Mouse (Mus musculus) activated CD4-positive, CD25-positive, alpha-beta regulatory T cell, adult 4 months (primary cell): ENCODE measurements around the gene Basp1. TPM values are rescaled to one million over a fixed set of nuclear protein-coding genes. Genes with fewer than 3 reads are reported as not detected.
"Not testable (repeated sequence)": the region's sequence is repeated elsewhere in the genome, so short reads cannot be mapped to it uniquely, and the experiment has no call there.

Source experiments
- ATAC-seq: one replicate; pipeline ENCODE4 v1.8.0; 2017
- polyA plus RNA-seq, 2 experiments: library from polyadenylated mRNA; unstranded; fragments of 100-300 nt; shearing (Covaris generic); gene quantifications; one replicate each; pipeline ENCODE4 v1.2.1; 2017

The Basp1 gene
- not detected for polyA plus RNA-seq

DNA sequence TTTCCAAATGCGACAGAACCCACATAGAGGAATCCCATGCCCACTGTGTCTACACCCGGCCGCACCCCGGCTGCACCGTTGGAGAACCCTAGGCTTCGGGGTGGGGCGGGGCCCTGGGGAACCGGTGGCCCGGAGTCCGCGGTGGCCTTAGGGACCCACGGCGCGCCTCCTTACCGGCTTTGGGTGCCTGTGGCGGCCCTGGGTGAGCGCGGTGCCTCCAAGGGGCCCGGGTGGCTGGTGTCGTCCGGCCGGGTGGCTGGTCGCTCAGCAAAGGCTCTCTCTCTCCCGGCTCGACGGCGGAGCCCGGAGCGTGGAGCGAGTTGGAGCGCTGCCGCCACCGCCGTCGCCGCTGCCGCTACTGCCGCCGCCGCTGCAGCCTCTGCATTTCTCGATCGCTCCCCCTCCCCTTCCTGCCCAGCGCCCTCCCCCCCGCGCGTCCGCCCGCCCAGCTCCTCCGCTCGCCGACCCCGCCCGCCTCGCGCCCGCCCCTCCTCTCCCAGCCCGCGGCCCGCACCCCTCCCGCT, at the start of gene Basp1:
TSS of gene Basp1 (minus strand) at position 387 of the 524 bp plus-strand sequence.
- ATAC-seq, result no peak

DNA sequence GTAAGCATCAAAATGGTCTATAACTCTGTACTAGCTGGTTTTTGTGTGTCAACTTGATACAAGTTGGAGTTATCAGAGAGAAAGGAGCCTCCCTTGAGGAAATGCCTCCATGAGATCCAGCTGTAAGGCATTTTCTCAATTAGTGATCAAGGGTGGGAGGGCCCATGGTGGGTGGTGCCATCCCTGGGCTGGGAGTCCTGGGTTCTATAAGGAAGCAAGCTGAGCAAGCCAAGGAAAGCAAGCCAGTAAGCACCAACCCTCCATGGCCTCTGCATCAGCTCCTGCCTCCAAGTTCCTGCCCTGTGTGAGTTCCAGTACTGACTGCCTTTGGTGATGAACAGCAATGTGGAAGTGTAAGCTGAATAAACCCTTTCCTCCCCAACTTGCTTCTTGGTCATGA, 49.5 kb upstream of the Basp1 start:
- not testable (repeated sequence) for ATAC-seq

DNA sequence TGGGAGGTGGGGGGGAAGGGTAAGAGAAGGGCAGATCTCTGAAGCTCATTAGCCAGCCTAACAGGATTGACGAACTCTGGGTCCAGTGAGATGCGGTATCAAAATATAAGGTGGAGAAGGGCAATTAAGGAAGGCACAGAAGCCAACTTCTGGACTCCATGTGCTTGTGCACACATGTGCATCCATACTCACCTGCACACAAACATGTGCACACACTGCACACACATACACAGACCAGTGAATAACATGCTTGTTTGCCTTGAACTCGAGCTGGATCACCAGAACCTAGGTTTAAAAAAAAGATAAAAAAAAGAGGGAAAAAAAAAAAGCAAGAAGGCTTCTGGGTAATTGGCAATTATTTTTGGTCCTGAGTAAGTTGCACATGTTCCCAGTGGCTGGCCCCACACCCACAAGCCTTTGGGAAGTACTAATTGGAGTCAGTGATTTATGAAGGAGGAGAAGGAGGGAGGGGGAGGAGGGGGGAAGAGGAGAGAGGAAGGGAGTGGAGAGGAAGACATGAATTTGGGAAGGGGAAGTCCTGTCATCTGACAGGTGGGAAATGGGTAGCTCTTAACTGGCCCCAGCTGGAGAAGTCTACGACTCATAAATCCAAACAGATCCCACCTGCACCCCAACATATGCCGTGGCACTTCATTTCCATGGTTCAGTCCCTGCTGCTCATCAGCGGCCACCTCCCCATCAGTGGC, 48.6 kb upstream of the Basp1 start:
- no peak for ATAC-seq

DNA sequence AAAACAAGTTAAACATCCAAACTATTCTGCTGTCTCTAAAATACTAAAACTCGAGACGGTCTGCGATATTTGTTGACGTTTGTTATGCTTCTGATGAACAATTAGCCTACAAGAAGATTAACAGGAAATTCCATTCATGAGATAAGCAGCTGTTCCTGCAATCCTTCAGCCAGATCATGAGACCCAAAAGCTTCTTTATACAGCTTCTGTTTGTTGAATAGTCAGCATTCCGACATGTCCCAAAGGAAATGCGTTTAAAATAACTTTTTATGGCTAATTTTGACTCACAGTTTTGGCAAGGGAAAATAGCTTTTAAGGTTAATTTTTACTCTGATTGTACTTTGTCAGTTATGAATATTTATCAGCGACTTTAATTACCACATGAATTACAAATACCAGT, 46.3 kb upstream of the Basp1 start:
- no peak for ATAC-seq

DNA sequence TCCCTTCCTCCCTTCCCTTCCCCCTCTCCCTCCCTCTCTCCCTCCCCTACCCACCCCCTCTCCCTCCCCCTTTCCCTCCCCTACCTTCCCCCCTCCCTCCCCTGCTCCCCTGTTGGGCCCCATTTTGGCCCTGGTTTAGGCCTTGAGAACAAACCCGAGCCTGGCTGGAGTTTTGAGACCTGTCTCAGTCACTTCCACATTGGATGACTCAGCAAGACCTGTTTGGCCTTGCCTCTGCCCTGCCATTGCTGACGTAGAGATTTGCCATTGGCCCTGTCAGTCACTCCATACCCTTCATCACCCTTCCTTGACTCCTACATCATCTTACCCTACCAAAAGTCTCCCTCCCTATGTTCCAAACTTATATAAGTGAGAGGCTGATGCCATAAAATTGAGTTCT, 43.9 kb upstream of the Basp1 start:
- ATAC-seq, result no peak

DNA sequence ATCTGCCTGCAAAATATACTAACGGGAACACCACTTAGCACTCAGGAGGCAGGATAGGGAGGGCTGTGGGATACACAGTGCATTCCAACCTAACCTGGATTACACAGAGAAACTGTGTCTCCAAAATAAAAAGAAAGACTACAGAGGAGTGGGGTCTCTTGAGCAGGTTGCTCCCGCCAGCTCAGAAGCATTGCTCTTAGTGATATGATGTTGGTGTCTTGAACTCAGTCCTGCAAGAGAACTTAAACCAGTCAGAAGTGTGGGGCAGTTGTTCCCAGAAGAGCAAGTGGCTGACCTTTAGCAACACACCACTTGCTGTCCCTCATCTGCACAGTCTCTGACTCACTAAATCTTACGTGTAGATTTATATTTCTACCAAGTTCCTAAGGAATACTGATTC, 40.0 kb upstream of the Basp1 start:
- no peak for ATAC-seq

DNA sequence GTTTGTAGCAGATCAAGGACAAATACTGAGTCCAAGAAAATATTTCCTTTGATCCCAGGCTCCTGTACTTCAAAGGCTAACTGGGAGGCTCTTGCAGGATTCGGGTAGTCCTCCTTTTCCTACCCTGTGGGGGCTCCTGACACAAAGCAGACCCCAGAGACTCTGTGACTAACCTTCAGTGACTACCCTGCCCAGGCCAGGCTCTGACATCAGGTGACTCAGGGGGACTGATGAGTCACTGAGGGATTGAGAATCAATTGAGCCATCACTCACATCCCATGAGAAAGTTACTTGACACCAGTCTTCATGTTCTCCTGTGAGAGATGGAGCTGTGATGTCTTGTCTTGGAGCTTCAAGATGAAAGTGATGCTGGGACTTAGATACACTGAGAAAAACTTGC, 35.8 kb upstream of the Basp1 start:
- no peak for ATAC-seq

DNA sequence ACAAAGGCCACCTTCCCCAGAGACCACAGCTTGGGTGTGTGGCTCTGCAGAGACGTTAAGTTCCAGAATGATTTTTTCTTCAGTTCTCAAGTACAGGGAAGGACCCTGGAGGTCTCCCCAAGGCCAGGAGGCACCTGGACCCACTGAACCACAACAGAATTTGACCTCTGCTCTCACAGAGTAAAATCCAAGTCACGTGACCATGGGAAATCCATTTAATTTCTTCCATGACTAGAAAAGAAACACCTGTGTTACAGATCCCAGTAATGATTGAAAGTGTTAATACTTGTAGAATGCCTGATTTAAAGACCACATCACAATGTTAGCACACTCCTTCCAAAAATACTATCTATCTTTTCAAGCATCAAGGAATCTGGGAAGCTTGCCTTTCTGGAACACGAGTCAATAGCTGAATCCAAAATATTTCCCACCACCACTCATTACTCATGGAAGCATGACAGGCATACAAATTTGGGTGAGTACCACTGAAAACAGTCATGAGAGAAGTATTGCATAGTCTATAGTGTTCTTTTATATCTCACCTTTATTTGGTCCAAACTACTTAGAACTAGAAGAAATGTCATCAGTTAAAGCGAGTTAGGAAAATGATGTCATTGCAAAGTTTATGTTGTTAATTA, 35.3 kb upstream of the Basp1 start:
- ATAC-seq, result no peak

DNA sequence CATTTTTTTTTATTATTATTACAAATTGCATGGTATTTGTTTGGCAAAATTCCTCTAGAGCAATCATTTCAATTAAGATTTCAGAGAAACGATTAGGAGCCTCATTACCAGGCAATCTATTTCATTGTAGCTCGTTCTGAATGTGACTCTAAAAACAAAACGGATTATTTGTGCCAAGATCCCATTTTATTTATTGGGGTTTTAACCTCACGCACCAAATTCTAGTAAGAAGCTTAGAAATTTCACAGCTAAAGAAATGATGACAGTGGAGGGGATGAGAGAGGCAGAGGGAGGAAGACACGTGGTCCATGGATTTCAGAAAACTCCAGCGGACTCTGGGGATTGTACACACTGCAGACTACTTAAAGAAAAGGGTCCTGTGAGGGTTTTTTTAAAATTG, 33.6 kb upstream of the Basp1 start:
- no peak for ATAC-seq

DNA sequence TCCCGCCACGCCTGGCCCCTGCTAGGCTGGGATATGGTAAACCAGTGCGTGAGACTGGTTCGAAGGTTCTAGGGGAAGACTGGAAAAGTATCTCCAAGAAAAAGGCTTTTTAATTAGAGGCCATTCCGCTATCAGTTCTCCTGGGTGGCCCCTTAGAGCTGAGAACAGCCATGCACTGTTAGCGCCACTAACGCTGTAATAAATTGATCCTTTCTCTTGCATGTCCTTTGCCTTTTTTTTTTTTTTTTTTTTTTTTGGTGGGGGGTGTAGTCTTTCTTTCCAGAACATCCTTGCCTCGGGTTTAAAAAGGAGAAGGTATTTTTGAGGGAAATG, 32.6 kb upstream of the Basp1 start:
- no peak for ATAC-seq

DNA sequence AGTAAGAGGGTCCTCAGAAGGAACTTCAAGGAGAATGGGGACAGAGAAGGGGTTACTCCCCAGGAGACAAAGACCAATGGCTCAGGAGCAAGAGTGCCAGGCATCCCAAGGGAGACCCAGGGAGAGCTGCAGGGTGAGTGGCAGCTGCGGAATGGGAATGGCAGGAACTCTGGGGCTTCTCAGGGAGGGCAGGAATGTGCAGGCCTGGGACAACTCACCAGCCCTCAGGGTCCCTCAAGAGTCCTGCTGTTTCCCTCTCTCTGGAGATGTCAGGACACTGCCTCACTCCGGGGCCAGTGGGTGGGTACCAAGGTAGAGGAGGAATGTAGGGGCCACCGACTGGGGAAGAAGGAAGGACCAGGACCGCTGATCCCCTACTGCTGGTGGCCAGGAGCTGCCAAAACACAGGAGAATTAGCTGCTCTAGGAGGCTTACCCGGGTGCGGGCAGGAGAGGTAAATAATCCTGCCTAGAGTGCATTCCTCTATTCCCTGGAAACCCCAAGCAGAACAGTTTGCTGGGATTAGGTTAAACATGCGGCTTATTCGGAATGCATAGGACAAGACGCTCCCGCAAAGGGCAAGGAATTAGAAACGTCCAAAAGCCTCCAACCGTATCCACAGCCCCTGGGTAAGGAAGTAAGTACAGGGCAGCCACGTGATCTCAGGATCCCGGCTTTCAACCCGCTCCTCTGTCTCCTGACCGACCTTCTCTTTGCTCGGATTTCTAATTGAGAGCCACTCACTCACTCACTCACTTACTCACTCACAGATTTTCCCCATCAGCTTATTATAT, 32.0 kb upstream of the Basp1 start:
- no peak for ATAC-seq

DNA sequence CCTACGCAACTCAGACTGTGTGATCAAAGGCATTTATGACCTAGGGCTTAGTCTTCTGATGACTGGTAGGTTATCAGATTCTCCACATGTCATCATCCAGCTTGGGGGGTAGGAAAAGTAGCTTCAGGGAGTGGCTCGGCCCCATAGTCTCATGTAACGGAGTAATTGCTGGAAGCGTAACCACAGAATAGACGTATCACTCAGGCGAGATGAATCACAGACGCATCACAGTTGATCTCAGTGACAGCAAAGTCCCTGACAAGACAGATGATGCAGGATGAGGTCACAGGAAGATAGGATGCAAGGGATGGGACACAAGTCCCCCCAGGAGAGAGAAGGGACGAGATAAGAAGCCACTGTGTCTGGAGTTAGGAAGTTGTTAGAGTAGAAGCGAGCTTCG, 30.6 kb upstream of the Basp1 start:
- ATAC-seq, result no peak

DNA sequence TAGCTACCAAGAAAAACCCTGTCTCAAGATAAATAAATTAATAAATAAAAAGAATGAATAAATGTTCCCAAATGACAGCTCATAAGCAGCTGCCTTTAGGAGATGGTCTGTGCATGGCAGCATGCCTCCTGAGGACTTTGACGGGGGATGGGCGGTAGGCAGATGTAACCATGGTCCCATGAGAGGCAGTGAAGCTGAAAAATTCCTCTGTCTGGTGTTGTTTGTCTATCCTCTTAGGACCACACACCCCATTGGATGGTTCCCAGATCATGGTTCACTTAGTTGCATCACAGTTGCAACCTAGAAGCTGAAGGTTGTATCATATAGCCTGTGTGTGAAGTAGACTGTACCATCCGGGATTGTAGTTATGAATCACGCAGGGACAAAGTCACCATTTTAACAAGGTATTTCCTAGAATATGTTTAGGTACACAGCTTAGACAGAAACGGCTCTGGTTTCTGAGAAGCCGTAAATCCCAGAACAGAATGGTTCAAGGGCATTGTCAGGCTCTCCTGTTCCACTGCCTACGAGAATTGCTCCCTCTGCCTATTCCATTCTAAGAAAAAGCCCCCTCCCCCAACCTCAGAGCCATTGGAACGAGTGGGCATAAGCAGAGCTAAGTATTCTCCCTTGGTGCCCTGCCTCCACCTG, 29.7 kb upstream of the Basp1 start:
- ATAC-seq, result no peak

DNA sequence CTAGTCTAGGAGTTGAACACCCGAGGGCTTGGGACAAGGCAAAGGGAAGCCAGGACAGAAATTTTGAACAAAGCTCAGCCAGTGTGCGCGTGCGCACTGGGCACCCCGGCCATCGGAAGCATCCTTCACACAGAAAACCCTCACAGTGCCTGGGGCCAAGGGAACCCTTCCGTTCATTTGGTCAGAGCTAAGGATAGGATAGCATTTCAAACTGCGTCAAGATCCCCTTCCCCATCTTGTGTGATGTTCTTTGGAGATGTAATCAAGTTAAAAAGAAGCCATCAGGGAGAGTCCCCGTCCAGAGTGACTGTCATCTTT, 28.3 kb upstream of the Basp1 start:
- no peak for ATAC-seq

DNA sequence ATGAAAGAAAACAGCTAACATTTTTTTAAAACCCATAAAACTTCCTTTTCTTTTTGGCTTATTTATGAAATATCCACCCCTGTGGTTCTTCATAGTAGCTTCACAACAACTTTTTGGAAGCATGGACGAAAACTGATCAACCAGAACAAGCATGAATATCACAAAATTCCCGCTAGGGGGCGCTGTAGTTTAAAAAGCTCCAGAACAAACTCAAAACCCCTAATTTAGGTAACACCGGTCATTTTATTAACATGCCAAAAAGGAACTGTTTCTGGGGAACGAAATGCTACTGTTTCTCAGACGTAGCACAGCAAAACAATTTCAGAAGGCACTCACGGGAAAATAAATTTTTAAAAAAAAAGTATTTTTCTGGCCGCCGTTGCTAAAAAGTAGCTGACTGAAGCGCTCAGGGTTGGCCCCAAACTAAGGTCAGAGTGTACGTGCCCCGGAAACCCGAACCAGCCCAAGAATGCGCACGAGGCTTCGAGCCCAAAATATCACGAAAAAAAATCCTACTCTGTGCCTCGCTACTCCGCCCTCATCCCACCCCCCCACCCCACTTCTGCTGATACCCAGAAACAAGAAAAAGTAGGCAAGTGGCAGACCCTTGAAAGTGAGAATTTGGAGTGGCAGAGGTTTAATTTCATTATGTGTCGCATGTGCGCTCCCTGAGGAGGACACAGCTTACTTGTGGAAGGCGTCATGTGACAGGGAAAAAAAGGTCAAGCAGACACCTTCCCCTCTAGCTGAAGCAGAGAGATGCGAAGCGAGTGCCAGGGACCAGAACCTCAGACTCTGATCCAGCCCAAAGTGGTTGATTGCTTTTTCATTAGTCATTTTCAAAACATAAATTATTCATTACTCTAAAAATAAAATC, 27.7 kb upstream of the Basp1 start:
- peak; percentile 36 for ATAC-seq

DNA sequence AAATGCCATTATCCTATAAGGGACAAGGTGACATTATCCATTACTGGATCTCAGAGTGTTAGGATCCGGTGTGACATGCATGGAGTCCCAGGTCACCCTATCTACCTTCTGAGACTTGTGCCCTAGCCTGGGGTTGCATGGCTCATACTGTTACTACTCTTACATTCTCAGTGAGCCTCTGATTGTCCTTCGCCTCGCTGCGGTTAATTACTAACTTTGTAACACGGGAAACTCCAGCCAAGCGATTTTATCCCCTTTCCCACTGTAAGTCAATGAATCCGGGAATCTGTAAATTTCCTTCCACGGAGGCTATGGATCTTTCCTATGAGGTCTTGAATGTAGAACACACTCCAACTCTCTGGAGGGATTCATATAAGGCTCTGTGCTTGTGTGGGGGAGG, 26.8 kb upstream of the Basp1 start:
- no peak for ATAC-seq

DNA sequence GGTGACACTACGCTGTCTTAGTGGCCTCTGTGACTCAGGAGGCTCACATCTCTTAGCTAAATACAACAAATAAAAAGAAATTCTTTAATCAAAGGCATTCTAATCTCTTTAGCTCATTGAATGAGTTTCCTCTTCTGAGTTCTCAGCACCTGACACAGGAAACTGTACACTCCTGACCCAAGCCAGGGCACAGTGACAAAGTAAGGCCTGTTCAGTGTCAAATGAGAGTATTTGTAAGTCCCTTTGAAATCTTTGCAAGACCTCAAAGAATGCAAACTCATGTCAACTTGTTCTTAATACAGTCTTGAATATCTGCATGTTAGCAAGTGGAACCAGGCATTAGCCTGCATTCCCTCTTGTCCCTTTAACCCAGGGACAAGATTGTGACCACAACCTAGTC, 18.8 kb upstream of the Basp1 start:
- ATAC-seq, result no peak

DNA sequence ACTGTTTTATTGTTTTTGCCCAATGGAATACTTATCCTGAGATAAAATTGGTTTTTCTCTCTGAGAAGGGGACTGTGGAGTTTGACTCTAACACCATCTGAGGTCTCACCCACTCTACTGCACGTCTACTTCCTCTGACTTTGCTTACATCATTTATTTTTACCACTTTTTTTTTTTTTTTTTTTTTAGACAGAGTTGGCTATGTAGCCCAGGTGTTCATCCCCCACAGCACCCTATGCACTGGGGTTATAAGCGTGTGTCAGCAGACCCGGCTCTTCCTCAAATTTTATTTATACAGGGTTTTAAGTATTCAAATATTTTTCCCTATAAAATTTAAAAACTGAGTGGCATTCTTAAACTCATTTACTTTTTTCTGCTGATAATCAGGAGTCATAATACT, 16.6 kb upstream of the Basp1 start:
- ATAC-seq, result no peak

DNA sequence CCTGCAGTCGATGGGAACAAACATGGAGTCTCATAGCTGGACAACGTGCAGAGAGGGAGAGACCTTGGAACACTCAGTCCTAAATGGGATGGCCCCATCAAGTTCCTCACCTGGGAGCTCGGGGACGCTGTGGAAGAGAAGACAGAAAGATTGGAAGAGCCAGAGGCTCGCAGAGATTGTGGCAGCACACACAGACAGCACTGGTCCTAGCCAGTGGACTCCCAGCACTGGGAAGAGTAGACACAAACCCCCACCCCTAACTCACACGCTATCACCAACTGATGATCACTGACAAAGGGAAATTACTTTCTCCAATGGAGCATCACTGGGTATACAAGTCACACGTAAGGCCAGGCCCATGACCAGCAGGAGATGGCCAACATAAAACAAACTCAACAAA, 15.4 kb upstream of the Basp1 start:
- ATAC-seq, result no peak

DNA sequence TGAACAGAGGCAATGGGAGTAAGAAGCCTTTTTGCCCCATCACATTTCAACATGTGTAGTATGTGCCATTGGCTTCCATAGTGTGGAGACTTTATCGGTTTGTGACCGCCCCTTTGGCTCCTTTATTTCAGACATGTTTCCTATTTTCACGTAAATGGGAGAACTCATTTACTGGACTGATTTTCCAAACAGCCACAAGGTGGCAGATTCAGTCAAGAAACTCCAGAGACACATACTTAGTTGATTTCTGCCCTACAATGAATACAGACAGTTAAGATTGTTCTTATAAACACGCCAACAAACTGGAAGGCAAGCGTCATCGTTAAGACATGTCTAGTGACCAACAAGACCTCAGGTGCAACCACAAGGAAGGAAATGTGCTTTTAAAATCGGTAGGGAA, 15.0 kb upstream of the Basp1 start:
- no peak for ATAC-seq

DNA sequence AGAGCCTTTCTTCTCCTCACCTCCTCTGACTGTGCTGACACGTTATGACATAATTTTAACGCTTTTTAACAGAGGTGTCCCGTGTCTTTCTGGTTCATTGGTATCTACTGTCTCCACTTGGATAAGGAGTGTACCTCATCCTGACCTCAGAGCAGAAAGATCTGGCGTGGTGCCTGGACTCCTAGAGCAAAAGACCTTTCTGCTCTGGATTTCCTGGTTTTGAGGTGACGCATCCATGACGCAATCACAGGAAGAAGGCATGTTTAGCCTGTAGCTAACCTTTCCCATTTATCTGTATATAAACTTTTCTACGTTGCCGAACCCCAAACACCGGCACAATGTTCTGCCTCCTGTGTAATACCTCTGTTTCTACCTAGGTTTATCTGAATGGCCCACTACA, 6.7 kb upstream of the Basp1 start:
- no peak for ATAC-seq

DNA sequence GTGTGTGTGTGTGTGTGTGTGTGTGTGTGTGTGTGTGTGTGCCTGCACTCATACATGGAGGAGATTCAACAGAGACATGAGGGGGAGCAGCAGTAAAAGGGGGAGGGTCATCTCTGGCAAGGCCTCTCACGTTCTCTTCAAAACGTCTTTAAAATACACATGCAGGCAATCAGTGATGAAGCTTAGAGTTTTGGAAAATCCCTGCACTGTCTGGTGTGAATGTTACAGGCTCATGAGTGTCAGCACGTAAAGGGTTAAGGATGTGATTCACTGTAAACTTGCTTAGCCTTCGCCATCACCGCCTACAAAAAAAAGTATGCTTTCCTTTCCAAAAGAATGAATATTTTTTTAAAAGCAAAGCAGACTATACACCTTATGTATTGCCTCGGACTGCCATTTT, 2.8 kb upstream of the Basp1 start:
- no peak for ATAC-seq

DNA sequence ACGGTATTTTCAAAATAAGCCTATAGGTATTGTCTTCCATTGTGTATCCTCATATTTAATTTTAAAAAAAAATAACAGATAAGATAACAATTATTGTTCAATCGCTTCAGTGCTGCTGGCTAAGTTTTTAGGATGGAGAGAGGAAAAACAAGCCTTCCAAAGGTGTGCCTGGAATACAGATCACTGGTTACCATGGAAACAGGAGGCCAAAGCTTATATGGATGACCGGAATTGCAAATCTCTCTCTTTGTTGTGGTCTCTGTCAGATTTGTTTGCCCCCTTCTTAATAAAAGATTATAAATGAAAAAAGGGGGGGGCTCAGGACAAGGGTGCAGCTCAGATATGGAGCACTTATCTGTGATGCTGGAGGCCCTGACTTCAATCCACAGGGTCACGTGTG, 2.4 kb upstream of the Basp1 start:
- no peak for ATAC-seq
